Mouse (Mus musculus) cerebellum, adult 2 months (tissue): ENCODE measurements around the gene Fam114a2.

Source experiments
- CTCF ChIP-seq: fragments of 200-500 bp; IDR thresholded peaks from 2 replicates; pipeline ENCODE4 v1.5.1; 2011; ENCODE audit warnings: low read depth, mild to moderate bottlenecking, control low read depth, low read length, moderate library complexity, borderline replicate concordance; ENCODE audit not compliant: insufficient read depth
- POLR2A ChIP-seq: fragments of 200-500 bp; IDR thresholded peaks from 2 replicates; pipeline ENCODE4 v1.6.1; 2011; ENCODE audit warnings: low read length, control low read depth, borderline replicate concordance; ENCODE audit not compliant: insufficient read depth

- TF ChIP-seq CTCF = no peak
- no peak for TF ChIP-seq POLR2A
These were observed 20.7 kb downstream of the Fam114a2 start for GRCm38 (mm10) chr11:57497701-57498100.
